9 mouse cellular contexts compared by ENCODE assay signal in the genomic region with DNA sequence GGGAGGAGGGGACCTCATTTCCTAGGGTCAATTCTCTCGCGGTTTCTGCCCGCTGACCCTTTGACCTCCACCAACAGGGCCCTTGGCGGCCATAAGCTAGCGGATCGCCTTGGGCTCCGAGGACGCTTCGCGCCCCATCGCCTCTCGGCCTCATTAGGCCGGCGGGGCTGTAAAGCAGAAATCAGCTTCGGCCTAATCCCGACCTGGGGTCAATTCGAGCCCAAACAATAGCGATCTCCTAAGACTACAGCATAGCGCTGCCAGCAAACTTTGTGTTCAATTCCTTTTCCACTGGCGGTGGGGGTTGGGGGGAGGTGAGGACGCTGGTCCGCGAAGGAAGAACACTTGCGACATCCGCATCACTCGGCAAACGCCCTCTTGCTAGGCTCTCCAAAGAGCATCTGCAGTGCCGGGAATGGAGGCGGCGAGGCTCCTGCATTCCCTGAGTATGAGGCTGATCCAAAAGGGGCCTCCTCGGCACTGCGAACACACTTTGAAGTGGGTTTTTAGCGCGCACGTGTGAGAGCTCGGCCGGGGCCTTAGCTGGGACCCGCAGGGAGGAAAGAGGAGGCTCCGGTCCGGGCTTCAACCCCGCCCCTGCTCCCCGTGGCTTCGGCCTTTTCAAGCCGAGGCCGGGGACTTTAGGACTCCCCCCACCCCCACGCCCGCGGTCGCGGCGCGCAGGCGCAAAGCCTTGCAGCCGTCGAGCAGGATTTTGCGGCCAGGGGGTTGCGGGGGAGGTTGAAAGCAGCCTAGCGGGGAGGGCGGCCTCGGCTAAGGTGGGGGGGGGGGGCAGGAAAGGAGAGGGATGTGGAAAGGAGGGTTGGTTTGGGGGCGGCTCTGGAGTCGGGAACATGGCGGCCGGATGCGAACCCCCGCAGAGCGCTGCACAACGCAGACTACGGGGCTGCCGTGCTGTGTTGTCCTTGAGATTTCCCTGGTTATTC. TPM values are rescaled to one million over a fixed set of nuclear protein-coding genes. Genes with fewer than 3 reads are reported as not detected.
A peak's percentile ranks its signal among the peaks of the same experiment; 100 is the strongest.
DNase-seq lines count a peak whose midpoint lies in the region; ATAC-seq and TF ChIP-seq lines count a peak whose summit lies in the region.
"Had no signal": no experiment of that assay in that cellular context is flagged by ENCODE, and none has a peak within 500 bp of the region (broad histone marks: within the 10 kb centered on the region; RNA-seq: fewer than 3 reads in every experiment).

No protein-coding gene starts in this region.

- peaks cover 38% of the 10 kb centered on the region for H3K27me3 ChIP-seq in heart, embryonic 16.5 days (ENCODE audit: control insufficient read depth, insufficient read depth, low read length)
- no peaks in the 10 kb centered on the region for H3K27me3 ChIP-seq in hindbrain, postnatal 0 days (ENCODE audit: insufficient read depth, low read length)
- no peaks in the 10 kb centered on the region for H3K27me3 ChIP-seq in neural tube, embryonic 14.5 days (ENCODE audit: control insufficient read depth, insufficient read depth, low read length)

- DNase-seq in heart, postnatal 4 days = no peak
- DNase-seq in cerebellum, postnatal 4 days (ENCODE audit: low spot score in 2 of 2) = peak; percentile 21 to 68
- DNase-seq in hindbrain, postnatal 0 days (ENCODE audit: low spot score) = peak; percentile 73
- no peak for DNase-seq in thymus, postnatal 14 days
- no peak for DNase-seq in thymus, postnatal 36 days
- no peak for DNase-seq in spleen, postnatal 10 days (ENCODE audit: low spot score in 2 of 2)

- no peaks in the 10 kb centered on the region for H3K4me1 ChIP-seq in heart, embryonic 16.5 days (ENCODE audit: control insufficient read depth, insufficient read depth, low read length)
- H3K4me1 ChIP-seq in hindbrain, postnatal 0 days (ENCODE audit: insufficient read depth, low read length) = no peaks in the 10 kb centered on the region
- H3K4me1 ChIP-seq in neural tube, embryonic 14.5 days (ENCODE audit: control insufficient read depth, insufficient read depth, low read length) = no peaks in the 10 kb centered on the region

- peak overlapping the region; percentile 50 for H3K4me3 ChIP-seq in heart, embryonic 16.5 days (ENCODE audit: low read length)
- H3K4me3 ChIP-seq in hindbrain, postnatal 0 days (ENCODE audit: low read length) = peak overlapping the region; percentile 33
- H3K4me3 ChIP-seq in neural tube, embryonic 14.5 days (ENCODE audit: low read depth, low read length) = peak overlapping the region; percentile 32

- TF ChIP-seq CTCF in hindbrain, postnatal 0 days (IDR thresholded peaks at IDR 0.05; ENCODE audit: low read depth) = no peak

- H3K36me3 ChIP-seq in heart, embryonic 16.5 days (ENCODE audit: control insufficient read depth, insufficient read depth) = no peaks in the 10 kb centered on the region
- no peaks in the 10 kb centered on the region for H3K36me3 ChIP-seq in hindbrain, postnatal 0 days (ENCODE audit: insufficient read depth, low read length)
- H3K36me3 ChIP-seq in neural tube, embryonic 14.5 days (ENCODE audit: control insufficient read depth, insufficient read depth, low read length) = no peaks in the 10 kb centered on the region

- WGBS in heart, embryonic 16.5 days = 15% methylated on average over 68 of the region's 70 CpGs
- 30% methylated on average over 68 of the region's 70 CpGs for WGBS in hindbrain, postnatal 0 days
- 19% methylated on average over 49 of the region's 70 CpGs for WGBS in neural tube, embryonic 14.5 days

- no peaks in the 10 kb centered on the region for H3K9me3 ChIP-seq in heart, embryonic 16.5 days (replicated peaks; ENCODE audit: control insufficient read depth, low read length)
- no peaks in the 10 kb centered on the region for H3K9me3 ChIP-seq in hindbrain, postnatal 0 days (ENCODE audit: low read length)
- H3K9me3 ChIP-seq in neural tube, embryonic 14.5 days (ENCODE audit: control insufficient read depth, low read length) = no peaks in the 10 kb centered on the region

- no peak for ATAC-seq in heart, embryonic 16.5 days (replicated peaks; ENCODE audit: extremely low read depth, insufficient read depth, low FRiP score)
- peak; percentile 93 for ATAC-seq in hindbrain, postnatal 0 days
- ATAC-seq in neural tube, embryonic 14.5 days (ENCODE audit: low read depth) = peak; percentile 91

- H3K27ac ChIP-seq in heart, embryonic 16.5 days (ENCODE audit: low read length) = no peak overlapping the region
- H3K27ac ChIP-seq in hindbrain, postnatal 0 days = peak overlapping the region; percentile 71
- H3K27ac ChIP-seq in neural tube, embryonic 14.5 days (ENCODE audit: low read depth, low read length) = peak overlapping the region; percentile 66

- no peak overlapping the region for H3K9ac ChIP-seq in heart, embryonic 16.5 days (ENCODE audit: low read length)
- peak overlapping the region; percentile 38; the same call in 1 of the 2 replicates for H3K9ac ChIP-seq in hindbrain, postnatal 0 days (replicated peaks; ENCODE audit: low read length)
- H3K9ac ChIP-seq in neural tube, embryonic 14.5 days (replicated peaks; ENCODE audit: low read depth, low read length) = peak overlapping the region; percentile 32

- H3K4me2 ChIP-seq in heart, embryonic 16.5 days (ENCODE audit: low read depth, low read length) = peak overlapping the region; percentile 63
- peak overlapping the region; percentile 53 for H3K4me2 ChIP-seq in hindbrain, postnatal 0 days (ENCODE audit: low read depth, low read length)
- H3K4me2 ChIP-seq in neural tube, embryonic 14.5 days (ENCODE audit: low read depth, low read length) = peak overlapping the region; percentile 43

RNA-seq across cellular contexts. Expression of a gene that starts 15.8 kb away (rescaled TPM):
- polyA plus RNA-seq in heart, embryonic 16.5 days (2015; fragmentation: Nextera tagmentation; extraction: Ambion mirVana) = 0.05 TPM in 1 of 2 replicates, not detected in the other
- not detected for total RNA-seq in heart, postnatal 4 days (2021)
- total RNA-seq in hindbrain, postnatal 0 days (2014; rRNA removed) = 17.1 and 31.4 TPM in 2 replicates
- polyA plus RNA-seq in hindbrain, postnatal 0 days (2015; fragmentation: Nextera tagmentation; extraction: Ambion mirVana) = 15.7 and 15.8 TPM in 2 replicates
- polyA plus RNA-seq in neural tube, embryonic 14.5 days (2014; fragmentation: Nextera tagmentation; extraction: Ambion mirVana) = 16.6 and 17.3 TPM in 2 replicates
- polyA plus RNA-seq: gonadal fat pad, adult 2 months had no signal

Comparison
In these comparisons a context has a peak if more than half of its experiments do, and no peak if none do; other contexts are left out.
1. DNase-seq: peak in cerebellum, postnatal 4 days (2 of 2) and hindbrain, postnatal 0 days (single experiment); none in heart, postnatal 4 days (single experiment), thymus, postnatal 14 days (single experiment), thymus, postnatal 36 days (0 of 2) and spleen, postnatal 10 days (0 of 2).
2. RNA of a gene that starts 15.8 kb away (polyA plus RNA-seq): 16.6 to 17.3 TPM in neural tube, embryonic 14.5 days and 15.7 to 15.8 TPM in hindbrain, postnatal 0 days; 0.05 TPM in heart, embryonic 16.5 days; every median in the first group is over 10 times any median in the second.
3. Peak in every context shown above with its lines, with median percentiles within 50 percentile points of each other: H3K4me2 ChIP-seq and H3K4me3 ChIP-seq.